Mouse (Mus musculus): ENCODE data around the gene Eci1.

Gene Eci1

DNA sequence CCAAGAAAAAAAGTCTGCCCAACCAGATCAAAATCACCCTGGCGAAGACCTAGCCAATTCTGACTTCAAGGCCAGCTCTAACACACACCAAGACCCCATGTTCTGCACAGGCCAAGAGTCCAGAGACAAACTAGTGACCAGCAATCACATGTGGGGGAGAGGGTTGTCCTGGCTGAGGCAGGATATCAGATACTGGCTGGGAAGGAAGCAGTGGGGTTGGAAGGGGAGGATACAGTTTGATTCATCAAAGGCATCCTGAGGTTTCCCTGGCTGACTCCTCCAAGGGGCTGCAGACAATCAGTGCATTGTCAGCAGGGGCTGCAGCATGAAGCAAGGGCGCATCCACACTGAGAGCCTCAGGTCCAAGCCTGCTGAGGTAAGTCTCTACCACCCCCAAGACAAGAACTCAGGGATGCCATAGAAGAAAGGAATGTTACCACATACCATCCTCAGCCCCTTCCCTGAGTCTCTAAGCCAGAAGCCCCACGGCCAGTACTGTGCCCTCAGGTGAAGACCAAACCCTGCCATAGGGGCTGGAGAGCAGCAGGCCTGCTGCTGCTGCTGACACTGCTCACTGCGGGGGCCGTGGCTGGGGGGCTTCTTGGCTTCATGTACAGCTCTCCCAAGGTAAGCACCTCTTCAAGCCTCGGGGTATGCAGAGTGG lies 47.3 kb downstream of the Eci1 start, which contains the start of gene Bricd5:
Gene Bricd5 (plus strand): TSS at position 273 of the 664 bp plus-strand sequence.
- no peak for DNase-seq (ENCODE audit: low read depth, low spot score)

- no peak for DNase-seq (ENCODE audit: low read depth, low spot score)
Measured at GRCm38 (mm10) chr17:24474557-24474956, 48.1 kb downstream of the Eci1 start.

GRCm38 (mm10) chr17:24475586-24475985 lies 49.1 kb downstream of the Eci1 start:
- DNase-seq (ENCODE audit: low read depth, low spot score), result no peak

GRCm38 (mm10) chr17:24476022-24476776 lies 49.8 kb downstream of the Eci1 start:
- DNase-seq (ENCODE audit: low read depth, low spot score), result no peak

DNA sequence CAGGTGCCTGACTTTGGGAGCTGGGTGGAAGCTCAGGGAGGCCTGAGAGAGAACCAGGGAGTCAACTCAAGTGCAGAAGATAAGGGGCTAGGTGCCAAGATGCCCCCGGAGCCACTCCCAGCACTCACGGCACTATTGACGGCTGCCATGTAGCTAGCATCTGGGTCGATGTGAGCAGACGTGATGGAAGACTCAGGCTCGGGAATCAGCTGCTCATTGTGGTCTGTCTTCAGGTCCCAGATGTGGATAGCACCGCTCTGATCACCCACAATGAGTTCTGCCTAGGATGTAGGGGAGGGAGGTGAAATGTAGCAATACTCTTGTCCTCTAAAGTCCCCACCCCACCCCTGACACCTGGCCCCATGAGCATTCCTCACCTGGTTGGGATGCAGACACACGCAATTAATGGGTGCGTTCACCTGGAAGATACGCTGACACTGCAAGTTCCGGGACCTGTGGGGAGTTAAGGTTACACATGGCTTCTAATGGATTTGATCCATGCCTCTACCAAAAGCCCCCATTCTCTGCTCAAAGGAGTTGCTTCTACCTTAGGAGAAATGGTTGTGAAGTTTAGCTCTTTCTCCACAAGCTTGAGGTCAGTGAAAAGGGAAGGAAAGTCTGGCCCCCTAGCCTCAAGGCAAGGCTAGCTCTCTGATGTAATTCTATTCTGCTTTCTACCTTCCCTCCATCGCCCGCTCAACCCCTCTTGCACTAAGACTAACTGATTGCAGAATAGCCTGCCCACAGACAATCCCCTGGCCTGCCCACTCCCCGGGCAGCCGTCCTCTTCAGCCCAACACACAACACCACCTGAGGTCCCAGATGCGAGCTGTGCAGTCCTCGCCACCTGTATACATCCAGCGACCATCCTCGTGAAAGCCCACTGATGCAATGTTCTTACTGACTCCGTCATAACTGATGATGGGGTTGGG lies 50.9 kb downstream of the Eci1 start:
- no peak for DNase-seq (ENCODE audit: low read depth, low spot score)

GRCm38 (mm10) chr17:24477985-24478600 lies 51.7 kb downstream of the Eci1 start:
- no peak for DNase-seq (ENCODE audit: low read depth, low spot score)

DNA sequence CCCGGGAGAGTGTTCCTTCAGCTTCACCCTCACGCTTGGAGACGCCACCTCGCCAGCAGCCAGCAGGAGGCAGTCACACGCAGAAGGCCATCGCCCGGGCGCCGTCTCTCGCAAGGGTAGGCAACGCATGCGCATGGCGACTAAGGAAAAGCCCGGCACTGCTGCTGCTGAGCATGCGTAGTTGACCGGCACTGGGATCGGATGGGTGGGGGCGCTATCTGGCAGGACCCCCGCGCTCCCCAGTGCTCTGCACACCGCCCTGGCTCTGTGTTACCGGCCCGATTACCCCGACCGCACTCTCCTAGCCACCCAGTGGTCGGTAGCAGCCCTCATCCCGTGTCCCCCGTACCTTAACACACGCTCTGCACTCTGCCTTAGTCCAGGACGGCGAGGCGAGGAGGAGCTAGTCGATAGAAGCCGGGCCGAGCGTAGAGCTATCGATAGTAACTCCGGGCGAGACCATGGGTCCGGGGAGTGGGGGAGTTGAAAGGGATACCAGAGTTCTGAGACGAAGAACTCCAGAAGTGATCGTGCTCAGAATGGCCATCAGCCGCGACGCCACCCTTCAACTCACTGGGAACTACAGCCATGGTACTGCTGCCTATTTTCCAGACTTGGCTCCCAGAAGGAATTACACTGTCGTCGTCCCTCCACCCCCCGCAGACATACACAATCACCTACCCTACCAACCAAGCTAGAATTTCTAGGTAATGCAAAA lies 52.4 kb downstream of the Eci1 start, which contains the start of gene Mlst8:
Gene Mlst8 (minus strand): TSS at position 416 of the 718 bp plus-strand sequence.
- DNase-seq (ENCODE audit: low read depth, low spot score), result peak; percentile 95

DNA sequence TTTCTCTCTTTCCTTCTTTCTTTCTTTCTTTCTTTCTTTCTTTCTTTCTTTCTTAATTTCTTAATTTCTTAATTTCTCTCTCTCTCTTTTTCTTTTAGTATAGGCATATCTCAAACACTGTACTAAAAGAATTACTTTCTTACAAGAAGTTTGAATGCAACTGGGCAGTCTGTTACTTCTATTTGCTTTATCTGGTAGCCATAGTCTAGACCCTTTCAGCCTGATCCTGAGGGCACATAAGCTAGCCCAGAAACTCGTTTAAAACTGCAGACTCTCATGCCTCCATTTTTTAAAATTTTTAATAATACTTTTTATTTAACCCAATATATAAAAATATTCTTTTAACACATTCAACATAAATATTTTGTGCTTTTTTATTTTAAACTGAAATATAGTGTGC lies 53.0 kb downstream of the Eci1 start:
- DNase-seq (ENCODE audit: low read depth, low spot score), result no peak

DNA sequence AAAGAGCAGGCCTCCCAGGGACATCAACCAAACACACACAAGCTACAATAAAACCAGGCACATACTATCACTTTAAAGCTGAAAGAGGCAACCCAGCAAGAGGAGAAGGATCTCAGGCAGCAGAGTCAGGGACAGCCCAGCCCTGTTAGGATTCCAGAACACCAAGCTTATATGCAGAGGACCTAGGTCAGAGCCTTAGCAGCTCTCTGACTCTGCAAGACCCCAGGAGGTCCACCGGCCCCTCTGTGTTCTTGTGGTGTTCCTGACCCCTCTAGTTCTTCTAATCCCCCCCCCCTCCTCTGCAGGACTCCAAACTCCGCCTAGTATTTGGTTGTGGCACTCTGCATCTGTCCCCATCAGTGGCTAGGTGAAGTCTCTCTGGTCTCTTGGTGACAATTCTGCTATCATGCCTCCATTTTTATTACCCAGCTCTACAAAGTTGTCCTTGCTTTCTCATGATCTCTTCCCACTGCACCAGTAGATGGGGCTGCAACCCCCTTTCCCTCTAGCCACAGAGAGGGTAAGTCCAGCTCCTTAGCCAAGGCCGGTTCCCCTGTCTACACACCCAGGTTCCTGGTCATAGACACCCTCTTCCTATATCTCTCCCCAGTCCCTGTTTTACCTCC lies 53.9 kb downstream of the Eci1 start:
- DNase-seq (ENCODE audit: low read depth, low spot score), result no peak

- no peak for DNase-seq (ENCODE audit: low read depth, low spot score)
Measured at GRCm38 (mm10) chr17:24481027-24481815, 54.8 kb downstream of the Eci1 start.

- no peak for DNase-seq (ENCODE audit: low read depth, low spot score)
Measured at GRCm38 (mm10) chr17:24483495-24483894, 57.1 kb downstream of the Eci1 start.

DNA sequence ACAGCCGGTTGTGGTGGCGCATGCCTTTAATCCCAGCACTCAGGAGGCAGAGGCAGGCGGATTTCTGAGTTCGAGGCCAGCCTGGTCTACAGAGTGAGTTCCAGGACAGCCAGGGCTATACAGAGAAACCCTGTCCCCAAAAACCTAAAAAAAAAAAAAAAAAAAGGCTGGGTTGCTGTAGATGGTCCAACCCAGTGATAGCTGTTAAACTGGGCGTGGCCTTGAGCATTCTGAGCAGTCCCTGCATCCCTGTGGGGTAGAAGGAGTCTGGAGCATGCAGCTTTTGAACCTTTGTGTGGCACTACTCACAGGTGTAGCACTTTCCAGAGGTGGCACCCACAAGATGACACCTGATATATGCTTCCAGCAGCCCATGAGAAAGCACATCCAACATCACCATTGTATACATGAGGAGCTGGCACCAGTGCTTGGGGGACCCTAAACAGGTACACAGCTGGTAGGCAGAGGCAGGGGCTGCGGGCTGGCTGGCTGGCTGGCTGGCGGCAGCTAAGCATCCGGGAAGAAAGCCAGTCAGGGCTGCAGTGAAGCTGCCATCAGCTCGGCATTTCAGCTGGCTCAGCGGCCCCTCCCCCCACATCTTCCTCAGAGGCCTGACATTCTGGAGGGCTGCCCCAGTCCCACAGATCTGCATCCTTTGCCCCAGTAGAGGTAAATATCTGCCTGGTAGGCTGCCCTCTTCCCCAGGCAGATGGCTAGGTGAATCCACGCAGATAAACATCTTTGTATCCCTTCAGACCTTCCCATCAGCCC lies 58.8 kb downstream of the Eci1 start:
- no peak for DNase-seq (ENCODE audit: low read depth, low spot score)

GRCm38 (mm10) chr17:24488186-24488661 lies 61.8 kb downstream of the Eci1 start, which contains the start of gene Caskin1:
Gene Caskin1, plus strand, starts transcription at chr17:24488601.
- no peak for DNase-seq (ENCODE audit: low read depth, low spot score)

GRCm38 (mm10) chr17:24488662-24489264 lies 62.3 kb downstream of the Eci1 start:
- peak; percentile 44 for DNase-seq (ENCODE audit: low read depth, low spot score)
